Comparison of ENCODE assay signal across 8 mouse cellular contexts in the genomic region with DNA sequence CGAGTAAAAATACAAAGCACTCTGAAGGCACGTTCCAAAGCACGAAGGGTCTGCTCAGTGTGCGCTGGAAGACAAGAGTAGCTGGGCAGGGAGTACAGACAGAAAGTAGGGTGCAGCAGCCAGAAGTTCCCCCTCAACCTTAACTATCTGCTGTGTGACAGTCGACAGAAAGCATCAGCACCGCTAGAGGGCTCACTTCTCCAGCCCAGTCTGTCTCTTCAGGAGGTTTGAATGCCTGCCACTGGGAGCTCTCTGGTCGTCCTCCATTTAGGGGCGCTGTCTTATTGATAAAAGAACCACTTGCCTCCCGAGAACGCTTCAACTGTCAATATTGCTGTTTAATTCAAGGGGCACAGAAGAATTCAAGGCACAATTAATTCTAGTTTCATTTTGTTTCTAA. TPM values are rescaled to one million over a fixed set of nuclear protein-coding genes. Genes with fewer than 3 reads are reported as not detected.
DNase-seq lines count a peak whose midpoint lies in the region; ATAC-seq and TF ChIP-seq lines count a peak whose summit lies in the region.

No protein-coding gene starts in this region.

- no peaks in the 10 kb centered on the region for H3K4me1 ChIP-seq in hindbrain, postnatal 0 days (ENCODE audit: insufficient read depth, low read length)

- peak overlapping the region; percentile 65 for H3K4me3 ChIP-seq in gastrocnemius, adult 2 months
- peak overlapping the region; percentile 16 for H3K4me3 ChIP-seq in hindbrain, postnatal 0 days (ENCODE audit: low read length)

- no peaks in the 10 kb centered on the region for H3K27me3 ChIP-seq in hindbrain, postnatal 0 days (ENCODE audit: insufficient read depth, low read length)

- H3K27ac ChIP-seq in gastrocnemius, adult 2 months, result peak overlapping the region; percentile 71
- no peak overlapping the region for H3K27ac ChIP-seq in hindbrain, postnatal 0 days

- H3K9ac ChIP-seq in hindbrain, postnatal 0 days (replicated peaks; ENCODE audit: low read length), result no peak overlapping the region

- no peaks in the 10 kb centered on the region for H3K9me3 ChIP-seq in hindbrain, postnatal 0 days (ENCODE audit: low read length)

- TF ChIP-seq CTCF in gastrocnemius, adult 2 months (IDR thresholded peaks at IDR 0.05), result peak; percentile 89
- peak; percentile 91 for TF ChIP-seq CTCF in hindbrain, postnatal 0 days (IDR thresholded peaks at IDR 0.05; ENCODE audit: low read depth)

- intact Hi-C loops in gastrocnemius, adult 2 months (cut with DNase I), result loop anchor here (1.0 to 5.0 kb wide), 2 partner anchors 23 to 208 kb away; no protein-coding TSS in a partner anchor

- peak; percentile 92 for ATAC-seq in hindbrain, postnatal 0 days

- WGBS in hindbrain, postnatal 0 days, result 6% methylated on average over 10 of the region's 10 CpGs

- peak; percentile 59 for DNase-seq in WW6 (ENCODE audit: low read depth, low spot score)
- DNase-seq in cerebellum, postnatal 4 days (ENCODE audit: low spot score in 2 of 2), result peak; percentile 67 to 78
- peak; percentile 89 for DNase-seq in gastrocnemius, adult 2 months
- DNase-seq in hindbrain, postnatal 0 days (ENCODE audit: low spot score), result peak; percentile 92
- peak; percentile 86 to 87 for DNase-seq in left cerebral cortex, adult 18-20 months (ENCODE audit: low spot score in 2 of 2)
- DNase-seq in lung, postnatal 4 days, result peak; percentile 75 to 85
- peak; percentile 45 for DNase-seq in retina, postnatal 7 days (ENCODE audit: low read depth, low spot score)
- DNase-seq in urinary bladder, adult 18-20 months (ENCODE audit: low spot score in 2 of 2), result peak; percentile 57 to 66

- peak overlapping the region; percentile 52 for H3K4me2 ChIP-seq in hindbrain, postnatal 0 days (ENCODE audit: low read depth, low read length)

- H3K36me3 ChIP-seq in hindbrain, postnatal 0 days (ENCODE audit: insufficient read depth, low read length), result no peaks in the 10 kb centered on the region

RNA-seq across cellular contexts. Expression of gene Il2ra, which starts 21.4 kb away (rescaled TPM):
- under 1 TPM; 0.45 to 0.92 TPM for total RNA-seq in gastrocnemius, adult 2 months (2021)
- 0.04 TPM in 1 of 2 replicates, not detected in the other for total RNA-seq in hindbrain, postnatal 0 days (2014; rRNA removed)
- polyA plus RNA-seq in hindbrain, postnatal 0 days (2015; fragmentation: Nextera tagmentation; extraction: Ambion mirVana), result 0.04 and 0.05 TPM in 2 replicates
- under 1 TPM in 1 of 2 experiments, not detected in 1; 0.19 TPM for total RNA-seq in left cerebral cortex, adult 18-20 months (2021)

RNA-seq across cellular contexts. Expression of gene Gm17490, which starts 37.9 kb away (rescaled TPM):
- total RNA-seq in gastrocnemius, adult 2 months (2021), result not detected
- total RNA-seq in hindbrain, postnatal 0 days (2014; rRNA removed), result not detected in 2 replicates
- not detected in 2 replicates for polyA plus RNA-seq in hindbrain, postnatal 0 days (2015; fragmentation: Nextera tagmentation; extraction: Ambion mirVana)
- total RNA-seq in left cerebral cortex, adult 18-20 months (2021), result not detected

RNA-seq across cellular contexts. Expression of gene Il15ra, which starts 41.1 kb away (rescaled TPM):
- 10 to 100 TPM; 29.8 to 38.6 TPM for total RNA-seq in gastrocnemius, adult 2 months (2021)
- total RNA-seq in hindbrain, postnatal 0 days (2014; rRNA removed), result 0.47 and 1.1 TPM in 2 replicates
- 2.0 and 2.5 TPM in 2 replicates for polyA plus RNA-seq in hindbrain, postnatal 0 days (2015; fragmentation: Nextera tagmentation; extraction: Ambion mirVana)
- 10 to 100 TPM in 1 of 2 experiments, 1 to 10 TPM in 1; 7.4 to 14.0 TPM for total RNA-seq in left cerebral cortex, adult 18-20 months (2021)
